Mouse (Mus musculus) CD4-positive, CD25-positive, alpha-beta regulatory T cell, adult 4 months (primary cell): ENCODE data around the gene Olfr971. TPM values are rescaled to one million over a fixed set of nuclear protein-coding genes. Genes with fewer than 3 reads are reported as not detected.
"Not testable (repeated sequence)": the region's sequence is repeated elsewhere in the genome, so short reads cannot be mapped to it uniquely, and the experiment has no call there.

Source experiments
- ATAC-seq: one replicate; pipeline ENCODE4 v1.8.0; 2017
- polyA plus RNA-seq, 2 experiments: library from polyadenylated mRNA; unstranded; fragments of 100-300 nt; shearing (Covaris generic); gene quantifications; one replicate each; pipeline ENCODE4 v1.2.1; 2017

The Olfr971 gene
- polyA plus RNA-seq = not detected

GRCm38 (mm10) chr9:39836576-39836975, at the start of gene Olfr971:
Gene Olfr971 (plus strand): TSS chr9:39836876.
- not testable (repeated sequence) for ATAC-seq

GRCm38 (mm10) chr9:39790558-39790957, 46.1 kb upstream of the Olfr971 start, which contains the start of gene Olfr969:
Gene Olfr969 (plus strand): TSS chr9:39790945.
- ATAC-seq = no peak

- ATAC-seq = no peak
Observed at GRCm38 (mm10) chr9:39808560-39808959, 28.1 kb upstream of the Olfr971 start, which contains the start of gene Olfr970. Gene Olfr970 (plus strand): TSS chr9:39808860.

GRCm38 (mm10) chr9:39866122-39866521, 29.4 kb downstream of the Olfr971 start, which contains the start of gene Olfr972:
Gene Olfr972 (plus strand): TSS chr9:39866422.
- ATAC-seq = no peak

DNA sequence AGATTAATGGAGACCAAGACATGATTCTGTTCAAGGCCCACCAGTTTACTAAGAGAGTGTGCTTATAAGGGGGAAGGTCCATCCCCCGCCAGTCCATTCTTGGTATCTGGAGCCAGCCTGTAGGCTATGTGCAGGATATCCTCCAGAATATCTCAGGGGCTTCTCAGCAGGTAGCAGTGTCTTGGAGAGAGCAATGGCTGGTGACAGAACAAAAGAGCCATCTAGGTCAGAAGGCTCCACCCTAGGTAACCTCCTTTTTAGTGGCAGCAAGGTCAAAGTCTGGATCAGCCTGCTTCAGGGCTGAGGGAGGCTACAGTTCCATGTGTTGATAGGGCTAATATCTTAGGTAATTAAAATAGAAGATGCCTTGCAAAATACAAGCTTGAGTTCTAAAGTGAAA, 35.3 kb downstream of the Olfr971 start:
- ATAC-seq = not testable (repeated sequence)

GRCm38 (mm10) chr9:39877541-39878396, 41.1 kb downstream of the Olfr971 start:
- not testable (repeated sequence) for ATAC-seq

Other genes with a start within 250 kb of the Olfr971 start
- not detected for gene AW551984, start 232.5 kb upstream of the Olfr971 start, polyA plus RNA-seq
- gene Olfr148, start 226.2 kb upstream of the Olfr971 start, polyA plus RNA-seq = not detected
- not detected for gene Olfr960, start 215.5 kb upstream of the Olfr971 start, polyA plus RNA-seq
- gene Olfr961, start 191.8 kb upstream of the Olfr971 start, polyA plus RNA-seq = not detected
- gene Olfr963, start 169.7 kb upstream of the Olfr971 start, polyA plus RNA-seq = not detected
- not detected for gene Olfr149, start 129.8 kb upstream of the Olfr971 start, polyA plus RNA-seq
- not detected for gene Olfr965, start 125.5 kb upstream of the Olfr971 start, polyA plus RNA-seq
- under 1 TPM in 1 of 2 experiments, not detected in 1; 0.35 TPM for gene Olfr150, start 105.9 kb upstream of the Olfr971 start, polyA plus RNA-seq
- not detected for gene Olfr967, start 90.6 kb upstream of the Olfr971 start, polyA plus RNA-seq
- not detected for gene Olfr968, start 53.6 kb upstream of the Olfr971 start, polyA plus RNA-seq
- not detected for gene Olfr969, start 45.9 kb upstream of the Olfr971 start, polyA plus RNA-seq
- gene Olfr970, start 28.0 kb upstream of the Olfr971 start, polyA plus RNA-seq = not detected
- gene Olfr972, start 29.5 kb downstream of the Olfr971 start, polyA plus RNA-seq = not detected
- gene Olfr229, start 70.5 kb downstream of the Olfr971 start, polyA plus RNA-seq = not detected
- gene Olfr974, start 100.6 kb downstream of the Olfr971 start, polyA plus RNA-seq = under 1 TPM in 1 of 2 experiments, not detected in 1; 0.09 TPM
- gene Olfr975, start 115.2 kb downstream of the Olfr971 start, polyA plus RNA-seq = not detected
- gene Olfr976, start 124.3 kb downstream of the Olfr971 start, polyA plus RNA-seq = not detected
- gene Olfr978, start 155.2 kb downstream of the Olfr971 start, polyA plus RNA-seq = not detected
- gene Olfr979, start 166.6 kb downstream of the Olfr971 start, polyA plus RNA-seq = not detected
- gene Olfr980, start 172.7 kb downstream of the Olfr971 start, polyA plus RNA-seq = not detected
- not detected for gene Olfr981, start 184.6 kb downstream of the Olfr971 start, polyA plus RNA-seq
- gene Olfr982, start 237.0 kb downstream of the Olfr971 start, polyA plus RNA-seq = not detected